Mouse (Mus musculus): ENCODE measurements around the gene Usp25.

The Usp25 gene

GRCm38 (mm10) chr16:77013427-77014320 is at the start of gene Usp25:
TSS of gene Usp25 (plus strand) at chr16:77013706.
- peak; percentile 94 to 96 for DNase-seq

- no peak for DNase-seq
These were observed 45.8 kb upstream of the Usp25 start for GRCm38 (mm10) chr16:76967593-76968275.

GRCm38 (mm10) chr16:76971211-76971610 is 42.3 kb upstream of the Usp25 start:
- DNase-seq, result no peak

GRCm38 (mm10) chr16:76976787-76977430 is 36.6 kb upstream of the Usp25 start:
- DNase-seq, result no peak

- DNase-seq, result no peak
These were observed 29.8 kb upstream of the Usp25 start for GRCm38 (mm10) chr16:76983696-76984095.

GRCm38 (mm10) chr16:76987711-76988110 is 25.8 kb upstream of the Usp25 start:
- DNase-seq, result no peak

- DNase-seq, result no peak
These were observed 9.6 kb upstream of the Usp25 start for GRCm38 (mm10) chr16:77003900-77004299.

DNA sequence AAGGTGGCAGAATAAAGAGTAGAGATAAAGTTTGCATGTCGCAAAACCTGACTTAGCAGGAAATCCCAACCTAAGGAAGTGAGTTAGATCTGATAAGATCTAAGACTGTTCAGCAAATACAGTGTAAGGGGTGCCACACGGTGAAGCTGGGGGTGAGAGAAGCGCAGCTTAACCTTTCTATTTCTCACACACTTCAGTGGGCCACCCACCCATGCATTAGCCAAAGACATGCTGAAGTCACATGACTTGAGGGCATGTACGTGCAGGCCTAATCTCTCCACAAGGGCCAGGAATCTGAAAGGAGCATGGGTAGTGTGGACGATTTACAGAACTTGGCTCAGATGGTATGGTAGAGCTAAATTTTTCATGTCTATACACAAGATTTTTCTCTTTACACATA is 4.3 kb upstream of the Usp25 start:
- DNase-seq, result no peak

GRCm38 (mm10) chr16:77014321-77015211 is 1.1 kb downstream of the Usp25 start:
- no peak for DNase-seq

DNA sequence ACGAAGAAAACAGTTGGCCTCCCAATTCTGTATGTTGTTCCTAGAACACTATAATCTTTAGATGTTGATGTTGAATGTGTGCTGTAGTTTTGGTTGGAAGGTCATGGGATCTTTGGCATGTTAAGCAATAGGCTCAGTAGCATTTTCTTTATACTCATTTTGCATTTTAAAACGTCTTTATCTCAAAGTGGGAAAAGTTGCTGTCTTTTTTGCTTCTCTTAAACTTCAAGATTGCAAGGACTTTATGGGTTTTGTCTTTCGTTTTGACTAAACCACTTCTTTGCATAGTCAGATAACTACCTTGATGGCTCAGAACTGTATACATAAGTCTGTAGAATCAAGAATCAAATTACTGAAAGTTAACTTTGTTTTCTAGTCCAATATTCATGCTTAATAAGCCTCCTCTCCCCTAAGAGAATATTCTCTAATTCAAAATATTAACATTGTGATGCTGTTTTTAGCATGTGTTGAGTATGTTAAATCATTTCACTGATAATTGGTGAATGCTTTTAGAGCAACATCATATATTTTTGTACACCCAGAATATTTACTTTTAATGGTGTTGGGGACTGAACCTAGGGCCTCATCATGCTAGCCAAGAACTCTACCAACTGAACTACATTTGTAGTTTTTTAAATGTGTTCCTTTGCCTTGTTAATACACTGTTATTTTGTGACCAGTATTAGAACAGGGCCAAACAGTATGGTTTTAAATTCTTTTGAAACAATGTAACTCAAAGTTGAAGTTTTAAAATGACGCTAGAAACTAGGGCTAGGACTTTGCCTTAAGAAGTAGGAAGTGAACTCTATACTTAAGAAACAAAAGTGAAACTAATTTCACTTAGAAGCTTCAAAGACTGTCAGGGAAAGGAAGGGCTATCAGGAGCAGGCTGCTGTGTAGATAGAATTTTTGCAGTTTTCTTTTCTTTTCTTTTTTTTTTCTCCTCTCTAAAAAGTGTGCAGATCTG is 2.2 kb downstream of the Usp25 start:
- DNase-seq, result no peak

- DNase-seq, result no peak
These were observed 4.4 kb downstream of the Usp25 start for GRCm38 (mm10) chr16:77017931-77018330.

DNA sequence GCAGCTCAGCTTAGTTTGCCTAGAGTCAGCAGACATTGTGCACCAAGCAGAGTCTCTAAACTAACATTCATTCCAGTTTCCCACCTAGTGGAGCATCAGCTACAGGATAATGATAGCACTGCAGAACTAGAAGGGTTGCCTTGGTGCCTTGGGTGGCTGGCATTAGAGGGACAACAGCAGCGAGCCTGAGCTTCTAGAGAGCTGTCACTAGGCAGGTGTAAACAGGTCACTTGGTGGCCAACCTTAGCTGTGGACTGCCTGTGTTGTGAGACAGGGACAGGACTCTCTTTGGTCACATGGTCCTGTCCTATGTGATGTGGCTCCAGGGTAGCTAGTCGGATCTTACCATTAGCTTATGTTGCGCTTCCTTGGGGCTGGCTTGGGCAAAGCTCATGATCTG is 6.7 kb downstream of the Usp25 start:
- no peak for DNase-seq

- DNase-seq, result no peak
These were observed 10.3 kb downstream of the Usp25 start for GRCm38 (mm10) chr16:77023627-77024379.

DNA sequence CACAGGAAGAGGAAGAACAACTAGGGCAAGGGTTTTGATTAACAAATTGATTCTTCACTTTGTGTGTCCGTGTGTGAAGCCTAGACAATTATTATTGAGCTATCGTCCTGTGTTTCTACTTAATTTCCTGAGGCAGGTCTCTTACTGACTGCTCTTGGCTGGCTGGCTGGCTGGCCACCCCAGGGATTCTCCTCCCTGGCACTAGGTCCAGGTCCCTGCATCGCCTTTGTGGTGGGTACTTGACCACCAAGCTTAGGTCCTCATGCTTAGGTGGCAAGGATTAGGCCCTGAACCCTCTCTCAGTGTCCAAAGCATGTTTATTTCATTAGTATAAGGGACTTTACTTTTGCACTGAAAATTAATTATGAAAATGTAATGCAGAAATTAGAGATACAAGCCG is 12.6 kb downstream of the Usp25 start:
- DNase-seq, result no peak

DNA sequence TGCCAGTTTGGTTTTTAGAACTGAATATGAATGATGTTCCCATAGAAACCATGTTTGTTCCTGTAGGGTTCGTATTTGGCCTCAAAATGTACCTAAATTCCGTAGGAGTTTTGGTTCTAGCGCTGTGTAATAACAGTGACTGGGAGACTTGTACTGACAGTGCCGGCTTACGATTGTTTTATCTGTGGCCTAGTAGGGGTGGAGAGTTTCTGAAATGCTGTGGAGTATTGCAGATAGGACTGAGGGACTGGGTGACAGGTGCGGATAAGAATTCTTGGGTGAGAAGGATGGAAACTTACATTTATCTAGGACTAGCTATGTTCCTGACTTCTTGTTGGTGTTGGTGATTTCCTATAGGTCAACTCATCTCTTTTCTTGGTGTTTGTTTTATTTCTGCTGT is 13.4 kb downstream of the Usp25 start:
- DNase-seq, result no peak

DNA sequence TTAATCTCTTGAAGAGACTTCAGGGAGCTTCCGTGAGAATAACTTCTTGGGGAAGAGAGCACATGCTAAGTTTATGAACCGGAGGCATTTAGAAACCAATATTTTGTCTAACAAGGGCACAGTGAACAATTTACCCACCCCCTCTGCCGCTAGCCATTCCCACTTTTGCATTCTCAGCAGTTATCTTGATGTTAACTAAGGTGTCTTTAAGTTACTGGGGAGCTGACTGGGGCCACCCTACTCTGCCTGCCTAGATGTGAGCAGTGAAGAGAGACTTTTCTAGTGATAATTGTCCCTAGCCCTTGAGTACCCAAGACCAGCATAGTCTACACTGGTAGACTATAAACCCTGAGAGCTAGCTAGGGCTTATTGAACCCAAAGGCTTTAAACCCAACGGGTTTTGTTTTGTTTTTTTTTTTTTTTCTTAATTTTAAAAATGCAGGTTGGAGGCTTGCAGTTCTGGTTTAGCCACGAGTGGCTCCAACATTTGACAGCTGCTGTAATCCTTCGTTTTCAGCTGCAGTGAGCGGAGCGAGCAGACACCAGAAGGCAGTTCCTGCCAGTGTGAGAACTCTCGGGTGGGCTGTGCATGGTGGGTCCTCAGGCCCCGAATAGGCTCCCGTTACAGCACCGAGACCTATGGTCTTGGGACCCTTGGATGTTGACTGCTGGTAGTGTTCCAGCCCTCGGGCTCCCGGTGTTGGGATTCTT is 14.6 kb downstream of the Usp25 start:
- no peak for DNase-seq

- peak; percentile 32 to 50 for DNase-seq
These were observed 15.3 kb downstream of the Usp25 start for GRCm38 (mm10) chr16:77028687-77029417.

GRCm38 (mm10) chr16:77030435-77030834 is 16.9 kb downstream of the Usp25 start:
- DNase-seq, result no peak

GRCm38 (mm10) chr16:77034329-77034728 is 20.8 kb downstream of the Usp25 start:
- no peak for DNase-seq
